Mouse (Mus musculus): ENCODE data around the gene Nfatc2ip. TPM values are rescaled to one million over a fixed set of nuclear protein-coding genes. Genes with fewer than 3 reads are reported as not detected.

Gene Nfatc2ip
- total RNA-seq (2021), result 1 to 10 TPM; 2.2 to 3.5 TPM
- long read RNA-seq, experiment 1, partial matches to known transcripts, result 0 of 1 reads
- long read RNA-seq, experiment 1, other reads (novel, unspliced or antisense), result 0 of 1 reads
- long read RNA-seq, experiment 2, partial matches to known transcripts, result 0 of 2 reads
- long read RNA-seq, experiment 2, other reads (novel, unspliced or antisense), result 1 of 2 reads

- intact Hi-C loops (cut with DNase I), result no loop called here
- peak; percentile 85 to 98 for DNase-seq
Observed at GRCm38 (mm10) chr7:126396298-126397119, at the start of gene Nfatc2ip. Nfatc2ip (minus strand) TSS chr7:126396737.

GRCm38 (mm10) chr7:126446217-126446616 lies 49.7 kb upstream of the Nfatc2ip start:
- DNase-seq, result peak in 1 of 2 experiments; percentile 6
- intact Hi-C loops (cut with DNase I), result no loop called here

GRCm38 (mm10) chr7:126445104-126445815 lies 48.7 kb upstream of the Nfatc2ip start:
- DNase-seq, result peak; percentile 6 to 36
- intact Hi-C loops (cut with DNase I), result no loop called here

GRCm38 (mm10) chr7:126444536-126444935 lies 48.0 kb upstream of the Nfatc2ip start:
- DNase-seq, result peak in 1 of 2 experiments; percentile 60
- intact Hi-C loops (cut with DNase I), result no loop called here

- intact Hi-C loops (cut with DNase I), result no loop called here
- DNase-seq, result peak in 1 of 2 experiments; percentile 42
Observed at GRCm38 (mm10) chr7:126443997-126444396, 47.5 kb upstream of the Nfatc2ip start.

DNA sequence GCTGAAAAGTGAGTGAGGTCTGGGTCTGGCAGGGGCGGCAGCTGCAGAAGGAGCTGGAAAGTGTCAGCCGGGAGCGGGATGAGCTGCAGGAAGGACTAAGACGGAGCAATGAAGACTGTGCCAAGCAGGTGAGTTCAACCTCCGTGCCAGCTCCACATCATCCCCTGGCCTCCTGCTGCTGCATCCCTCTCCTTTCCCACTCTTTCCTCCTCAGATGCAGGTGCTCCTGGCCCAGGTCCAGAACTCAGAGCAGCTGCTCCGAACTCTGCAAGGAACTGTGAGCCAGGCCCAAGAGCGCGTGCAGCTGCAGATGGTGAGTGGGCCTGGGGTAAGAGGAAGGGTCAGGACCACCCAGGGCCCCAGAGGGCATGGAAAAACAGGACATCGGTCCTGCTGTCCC lies 43.6 kb upstream of the Nfatc2ip start:
- no peak for DNase-seq
- intact Hi-C loops (cut with DNase I), result no loop called here

GRCm38 (mm10) chr7:126436851-126437250 lies 40.3 kb upstream of the Nfatc2ip start:
- intact Hi-C loops (cut with DNase I), result no loop called here
- DNase-seq, result no peak

DNA sequence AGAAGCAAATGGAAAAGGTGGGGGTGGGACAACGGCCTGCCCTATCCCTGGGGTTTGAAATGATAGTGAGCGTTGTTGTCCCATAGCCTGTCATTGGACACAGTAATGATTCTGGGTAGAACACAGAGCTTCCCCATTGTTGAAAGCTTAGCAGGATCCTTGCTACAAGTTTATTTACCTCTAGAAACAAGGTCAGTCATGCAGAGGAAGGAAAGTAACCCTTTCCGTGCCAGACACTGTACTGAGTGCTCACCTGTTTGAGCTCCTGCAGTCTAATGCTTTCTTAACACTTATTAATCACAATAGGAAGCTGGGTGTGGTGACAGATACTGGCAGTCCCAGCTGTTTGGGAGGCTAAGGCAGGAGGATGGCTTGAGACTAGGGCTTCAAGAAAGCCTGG lies 39.3 kb upstream of the Nfatc2ip start:
- intact Hi-C loops (cut with DNase I), result no loop called here
- no peak for DNase-seq

- no peak for DNase-seq
- intact Hi-C loops (cut with DNase I), result loop anchor here (5.0 kb wide), 1 partner anchor 38 kb away; no protein-coding TSS in a partner anchor
Observed at GRCm38 (mm10) chr7:126434726-126435125, 38.2 kb upstream of the Nfatc2ip start.

- no peak for DNase-seq
- intact Hi-C loops (cut with DNase I), result loop anchor here (5.0 kb wide), 1 partner anchor 42 kb away; no protein-coding TSS in a partner anchor
Observed at GRCm38 (mm10) chr7:126430167-126430566, 33.6 kb upstream of the Nfatc2ip start.

DNA sequence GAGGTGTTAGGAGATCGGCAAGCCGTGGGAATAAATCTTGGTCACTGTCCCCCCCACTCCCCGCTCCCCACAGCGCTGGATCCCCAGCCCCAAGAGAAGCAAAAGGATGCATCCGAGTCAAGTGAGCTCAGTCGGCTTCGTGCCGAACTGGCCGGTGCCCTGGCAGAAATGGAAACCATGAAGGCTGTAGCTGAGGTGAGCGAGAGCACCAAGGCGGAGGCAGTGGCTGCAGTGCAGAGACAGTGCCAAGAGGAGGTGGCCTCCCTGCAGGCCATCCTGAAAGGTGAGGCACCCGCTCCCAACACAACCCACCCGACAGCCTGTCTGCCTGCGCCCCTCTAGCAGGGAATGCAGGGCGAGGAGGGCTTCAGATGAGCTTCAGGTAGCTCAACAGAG lies 33.0 kb upstream of the Nfatc2ip start:
- intact Hi-C loops (cut with DNase I), result no loop called here
- DNase-seq, result no peak

DNA sequence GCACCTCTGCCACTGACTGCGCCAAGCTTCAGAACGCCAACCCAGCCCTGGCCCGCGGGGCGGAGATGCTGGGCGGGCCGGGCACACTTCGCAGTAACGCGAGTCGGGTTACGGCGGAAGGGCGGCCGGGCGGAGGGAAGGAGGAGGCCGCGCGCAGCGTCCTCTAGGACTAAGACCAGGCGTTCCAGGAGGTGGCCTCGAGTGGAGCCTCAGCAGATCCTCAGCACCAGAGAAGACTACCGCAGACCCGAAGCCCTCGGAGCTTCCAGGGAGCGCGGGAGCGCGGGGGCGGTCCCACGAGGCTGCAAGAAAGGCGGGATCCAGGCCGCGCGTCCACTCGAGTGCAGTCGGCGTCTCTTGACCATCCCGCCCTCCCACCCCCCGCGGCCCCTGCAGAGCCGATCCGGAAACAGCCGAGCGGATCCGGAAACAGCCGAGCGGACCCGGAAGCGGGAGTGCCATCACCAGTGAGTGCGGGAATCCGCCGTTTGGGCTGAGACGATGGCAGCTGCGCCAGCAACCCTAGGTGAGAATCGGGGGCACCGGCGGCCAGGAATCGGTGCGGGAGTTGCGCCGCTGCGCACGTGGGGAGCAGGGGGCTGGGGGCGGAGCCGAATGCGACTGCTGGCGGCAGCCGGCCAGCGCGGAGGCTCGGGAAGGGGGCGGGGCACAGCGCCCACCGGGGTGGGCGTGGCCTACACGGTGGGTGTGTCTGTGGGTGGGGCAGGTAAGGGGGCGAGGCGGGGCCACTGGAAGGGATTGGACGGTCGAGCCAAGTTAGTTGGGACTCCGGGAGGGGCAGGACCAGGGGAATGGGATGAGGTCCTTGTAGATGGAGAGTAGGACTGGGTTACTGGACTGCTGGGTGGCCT lies 32.3 kb upstream of the Nfatc2ip start, which contains the start of gene Rabep2:
Gene Rabep2, plus strand, starts transcription at position 129 of the 872 bp plus-strand sequence.
- intact Hi-C loops (cut with DNase I), result no loop called here
- peak; percentile 97 to 98 for DNase-seq

DNA sequence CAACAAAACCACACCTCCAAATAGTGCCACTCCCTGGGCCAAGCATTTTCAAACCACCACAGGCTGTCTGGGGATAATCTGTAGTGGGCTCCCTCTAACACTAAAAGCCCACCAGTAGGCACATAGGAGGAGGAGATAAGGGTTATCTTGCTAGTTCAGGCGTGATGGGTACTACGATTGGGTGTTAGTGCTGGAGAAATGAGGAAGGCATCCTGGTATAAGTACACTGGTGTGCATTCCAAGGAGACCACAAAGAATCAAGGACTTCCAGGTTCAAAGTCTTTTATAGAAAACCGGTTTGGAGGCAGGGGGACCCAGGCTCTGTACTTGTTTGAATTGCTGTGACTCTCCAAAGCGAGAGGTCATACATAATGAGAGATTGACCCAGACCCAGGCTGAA lies 31.6 kb upstream of the Nfatc2ip start:
- intact Hi-C loops (cut with DNase I), result no loop called here
- DNase-seq, result no peak

- intact Hi-C loops (cut with DNase I), result no loop called here
- DNase-seq, result no peak
Observed at GRCm38 (mm10) chr7:126427323-126427860, 30.9 kb upstream of the Nfatc2ip start.

DNA sequence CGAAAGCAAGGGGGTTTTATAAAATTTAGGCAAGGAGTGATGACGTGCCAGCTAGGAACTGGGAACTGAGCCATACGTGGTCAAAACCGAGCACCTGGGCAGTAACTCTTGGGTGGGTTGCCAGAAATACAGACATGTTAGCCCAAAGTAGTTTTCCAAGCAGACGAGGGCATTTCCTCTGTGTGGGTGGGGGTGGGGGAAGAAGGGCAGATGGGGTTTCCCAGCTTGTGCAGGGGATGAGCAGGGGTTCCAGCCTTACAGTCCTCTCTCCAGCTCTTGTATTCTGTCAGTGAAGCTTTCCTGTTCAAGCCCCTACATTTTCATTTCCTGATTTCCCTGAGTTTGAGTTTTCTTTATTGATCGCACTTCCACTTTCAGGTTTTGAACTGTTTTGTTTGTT lies 27.6 kb upstream of the Nfatc2ip start:
- DNase-seq, result no peak
- intact Hi-C loops (cut with DNase I), result no loop called here

GRCm38 (mm10) chr7:126421756-126422155 lies 25.2 kb upstream of the Nfatc2ip start:
- intact Hi-C loops (cut with DNase I), result no loop called here
- DNase-seq, result no peak

- intact Hi-C loops (cut with DNase I), result no loop called here
- DNase-seq, result no peak
Observed at GRCm38 (mm10) chr7:126418496-126418895, 22.0 kb upstream of the Nfatc2ip start.

DNA sequence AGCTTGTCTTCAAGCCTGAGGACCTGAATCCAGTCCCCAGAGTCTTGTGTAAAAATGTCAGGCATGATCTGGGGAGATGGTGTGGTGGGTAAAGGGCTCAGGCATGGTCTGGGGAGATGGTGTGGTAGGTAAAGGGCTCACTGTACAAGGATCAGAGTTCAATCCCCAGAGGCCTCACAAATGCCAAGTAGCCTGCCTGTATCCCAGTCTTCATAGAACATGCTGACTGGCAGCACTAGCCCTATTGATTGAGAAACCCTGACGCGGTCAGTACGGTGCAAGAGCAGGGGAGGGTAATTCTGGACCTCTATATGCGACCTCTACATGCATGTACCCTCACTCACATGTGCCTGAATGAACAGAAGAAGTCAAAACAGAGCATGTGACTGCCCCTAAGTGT lies 21.1 kb upstream of the Nfatc2ip start:
- DNase-seq, result no peak
- intact Hi-C loops (cut with DNase I), result no loop called here

DNA sequence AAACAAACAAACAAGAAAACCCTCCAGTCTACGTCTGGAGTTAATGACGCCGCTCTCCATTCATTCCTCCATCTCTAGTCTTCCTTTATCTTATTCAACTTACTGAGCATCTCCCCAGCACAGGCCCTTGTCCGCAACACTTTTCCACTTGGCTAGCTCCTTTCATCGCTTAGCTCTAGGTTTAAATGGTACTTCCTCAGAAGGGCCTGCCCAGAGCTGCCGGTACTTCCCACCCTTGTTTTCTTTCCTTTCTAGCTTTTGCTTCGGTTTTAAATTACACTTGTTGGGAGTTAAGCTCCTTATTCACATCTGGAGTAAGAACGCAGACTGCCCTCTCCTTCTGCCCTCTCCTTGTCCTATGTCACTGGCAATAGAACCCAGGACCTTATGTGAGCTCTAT lies 20.5 kb upstream of the Nfatc2ip start:
- DNase-seq, result no peak
- intact Hi-C loops (cut with DNase I), result no loop called here

- no peak for DNase-seq
- intact Hi-C loops (cut with DNase I), result no loop called here
Observed at GRCm38 (mm10) chr7:126416615-126417014, 20.1 kb upstream of the Nfatc2ip start.
